In the genomic region with DNA sequence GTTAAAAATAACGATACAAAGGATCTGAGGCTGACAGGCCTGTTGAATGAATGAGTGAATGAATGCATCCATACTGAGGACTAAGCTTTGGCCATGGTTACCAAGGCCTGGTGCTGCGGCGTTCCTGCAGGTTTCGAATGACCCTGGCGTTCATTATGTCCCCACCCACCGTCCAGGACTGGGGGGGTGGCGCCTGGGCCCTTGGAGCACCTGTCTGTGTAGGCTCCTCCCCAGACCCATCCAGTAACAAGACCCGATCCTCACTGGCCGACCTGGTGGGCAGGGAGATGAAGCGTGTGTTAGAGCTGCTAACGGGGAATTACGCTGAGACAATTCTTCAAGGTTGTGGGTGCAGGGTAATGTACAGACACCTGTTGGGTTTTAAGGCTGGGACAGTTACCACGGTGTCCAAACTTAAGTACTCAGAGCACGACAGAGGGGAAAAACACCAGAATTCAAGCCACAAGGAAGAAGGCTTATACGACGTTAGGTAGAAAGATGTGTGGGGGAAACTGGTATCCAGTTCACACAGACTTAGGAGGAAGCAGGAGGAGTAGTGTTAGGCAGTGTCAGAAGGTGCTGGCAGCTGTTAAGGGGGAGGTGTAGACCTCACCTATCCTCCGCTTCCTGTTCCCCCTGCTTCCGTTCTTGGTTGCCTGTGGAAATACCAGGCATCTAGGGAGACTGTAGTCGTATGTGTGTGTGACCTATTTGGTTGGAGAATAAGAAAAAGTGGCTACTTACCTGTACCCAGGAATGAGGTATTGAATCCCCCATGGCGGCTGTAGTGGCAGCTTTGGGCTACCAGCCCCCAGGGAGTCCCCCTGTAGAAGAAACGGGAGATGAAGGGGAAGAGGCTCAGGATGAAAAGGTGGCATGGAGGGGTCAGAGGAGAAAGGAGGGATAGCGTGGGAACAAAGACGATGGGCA, we compare ENCODE assay signal across 8 mouse cellular contexts. TPM values are rescaled to one million over a fixed set of nuclear protein-coding genes. Genes with fewer than 3 reads are reported as not detected.
DNase-seq lines count a peak whose midpoint lies in the region; ATAC-seq and TF ChIP-seq lines count a peak whose summit lies in the region.

No protein-coding gene starts in this region.

- H3K27me3 ChIP-seq in heart, embryonic 11.5 days (ENCODE audit: control insufficient read depth, insufficient read depth, low read length) = no peaks in the 10 kb centered on the region
- H3K27me3 ChIP-seq in G1E (ENCODE audit: insufficient read depth, low read length) = no peaks in the 10 kb centered on the region
- H3K27me3 ChIP-seq in forebrain, embryonic 11.5 days (ENCODE audit: control insufficient read depth, insufficient read depth, low read length) = no peaks in the 10 kb centered on the region
- H3K27me3 ChIP-seq in neural tube, embryonic 13.5 days = no peaks in the 10 kb centered on the region

- H3K4me3 ChIP-seq in heart, embryonic 11.5 days (ENCODE audit: low read depth, low read length) = peak overlapping the region; percentile 77
- H3K4me3 ChIP-seq in G1E (ENCODE audit: low read depth, low read length) = peak overlapping the region; percentile 83
- peak overlapping the region; percentile 72 for H3K4me3 ChIP-seq in forebrain, embryonic 11.5 days (ENCODE audit: low read depth, low read length)
- peak overlapping the region; percentile 64 for H3K4me3 ChIP-seq in neural tube, embryonic 13.5 days
- H3K4me3 ChIP-seq in lung, adult 2 months (replicated peaks; ENCODE audit: extremely low read depth, low read depth, low read length) = no peak overlapping the region

- H3K9me3 ChIP-seq in heart, embryonic 11.5 days (replicated peaks; ENCODE audit: control insufficient read depth, low read length) = no peaks in the 10 kb centered on the region
- H3K9me3 ChIP-seq in G1E (replicated peaks) = no peaks in the 10 kb centered on the region
- H3K9me3 ChIP-seq in forebrain, embryonic 11.5 days (ENCODE audit: control insufficient read depth, low read length) = no peaks in the 10 kb centered on the region
- H3K9me3 ChIP-seq in neural tube, embryonic 13.5 days = no peaks in the 10 kb centered on the region

- H3K27ac ChIP-seq in heart, embryonic 11.5 days (ENCODE audit: low read depth, low read length) = peak overlapping the region; percentile 43
- H3K27ac ChIP-seq in forebrain, embryonic 11.5 days (ENCODE audit: low read depth, low read length) = no peak overlapping the region; the same call in 1 of the 2 replicates
- H3K27ac ChIP-seq in neural tube, embryonic 13.5 days (replicated peaks) = peak overlapping the region; percentile 97

- 0 out of 2 replicates have a peak, but pooled peaks have one; percentile 5 for ATAC-seq in heart, embryonic 11.5 days (replicated peaks; ENCODE audit: insufficient number of reproducible peaks, low FRiP score, low TSS enrichment)
- ATAC-seq in G1E (ENCODE audit: extremely low read depth, insufficient number of reproducible peaks, low FRiP score, poor library complexity, severe bottlenecking) = 0 out of 2 replicates have a peak, but pooled peaks have one; percentile 47
- peak; percentile 51 for ATAC-seq in forebrain, embryonic 11.5 days (replicated peaks; ENCODE audit: low FRiP score)
- peak; percentile 49 for ATAC-seq in neural tube, embryonic 13.5 days (ENCODE audit: low read depth)

- peak overlapping the region; percentile 98 for H3K4me2 ChIP-seq in heart, embryonic 11.5 days
- H3K4me2 ChIP-seq in forebrain, embryonic 11.5 days (ENCODE audit: low read depth, low read length, severe bottlenecking) = peak overlapping the region; percentile 99; the same call in 1 of the 2 replicates
- H3K4me2 ChIP-seq in neural tube, embryonic 13.5 days = peak overlapping the region; percentile 93

- no peak for TF ChIP-seq POLR2A in lung, adult 2 months (IDR thresholded peaks at IDR 0.05; ENCODE audit: borderline replicate concordance, extremely low read depth, low read depth, low read length)

- no peak for TF ChIP-seq CTCF in G1E (IDR thresholded peaks at IDR 0.05; ENCODE audit: low read depth, low read length)
- TF ChIP-seq CTCF in lung, adult 2 months (IDR thresholded peaks at IDR 0.05; ENCODE audit: insufficient read depth, low read length) = no peak

- intact Hi-C loops in heart, postnatal 25 days (cut with DNase I) = no loop called here

- no peak for DNase-seq in heart, postnatal 25 days (ENCODE audit: low spot score)
- peak; percentile 53 for DNase-seq in G1E (ENCODE audit: low spot score)
- DNase-seq in forebrain, embryonic 11.5 days (ENCODE audit: low spot score) = peak; percentile 63
- peak; percentile 37 for DNase-seq in kidney, postnatal 14 days
- DNase-seq in layer of hippocampus, postnatal 36 days = no peak
- no peak for DNase-seq in lung, adult 2 months

- 40% methylated on average over 23 of the region's 23 CpGs for WGBS in heart, embryonic 11.5 days (ENCODE audit: insufficient replicate concordance)
- WGBS in forebrain, embryonic 11.5 days = 43% methylated on average over 23 of the region's 23 CpGs
- WGBS in neural tube, embryonic 13.5 days = 45% methylated on average over 23 of the region's 23 CpGs
- 43% methylated on average over 23 of the region's 23 CpGs for WGBS in lung, adult 2 months

- H3K9ac ChIP-seq in heart, embryonic 11.5 days (ENCODE audit: low read depth, low read length) = peak overlapping the region; percentile 56; the same call in 1 of the 2 replicates
- H3K9ac ChIP-seq in forebrain, embryonic 11.5 days (ENCODE audit: low read length) = peak overlapping the region; percentile 30; the same call in 1 of the 2 replicates
- peak overlapping the region; percentile 85 for H3K9ac ChIP-seq in neural tube, embryonic 13.5 days

- H3K36me3 ChIP-seq in heart, embryonic 11.5 days (ENCODE audit: control insufficient read depth, insufficient read depth, low read length) = peaks cover 11% of the 10 kb centered on the region
- H3K36me3 ChIP-seq in G1E (replicated peaks) = peaks cover 66% of the 10 kb centered on the region
- peaks cover 4% of the 10 kb centered on the region for H3K36me3 ChIP-seq in forebrain, embryonic 11.5 days (ENCODE audit: control insufficient read depth, insufficient read depth, low read length)
- H3K36me3 ChIP-seq in neural tube, embryonic 13.5 days = peaks cover 69% of the 10 kb centered on the region

- H3K4me1 ChIP-seq in heart, embryonic 11.5 days (ENCODE audit: control insufficient read depth, insufficient read depth, low read length) = peaks cover 14% of the 10 kb centered on the region
- H3K4me1 ChIP-seq in G1E (ENCODE audit: insufficient read depth, low read depth, low read length) = peaks cover 58% of the 10 kb centered on the region
- H3K4me1 ChIP-seq in forebrain, embryonic 11.5 days (replicated peaks; ENCODE audit: control insufficient read depth, insufficient read depth, low read length) = peaks cover 3% of the 10 kb centered on the region
- H3K4me1 ChIP-seq in neural tube, embryonic 13.5 days (replicated peaks) = peaks cover 20% of the 10 kb centered on the region
- peaks cover 7% of the 10 kb centered on the region; the same call in 1 of the 2 replicates for H3K4me1 ChIP-seq in lung, adult 2 months (ENCODE audit: control insufficient read depth, insufficient read depth, low read length)

RNA-seq across cellular contexts. Expression of a gene that starts 0.7 kb away (rescaled TPM):
- polyA plus RNA-seq in heart, embryonic 11.5 days (2014; fragmentation: Nextera tagmentation; extraction: Ambion mirVana) = 22.2 and 26.7 TPM in 2 replicates
- total RNA-seq in heart, postnatal 25 days (2021) = 100 to 1,000 TPM; 112 to 116 TPM
- 32.7 and 45.0 TPM in 2 replicates for total RNA-seq in G1E (2014; fragmentation: Nextera tagmentation)
- total RNA-seq in G1E (2017) = 3.1 and 3.3 TPM in 2 replicates
- polyA plus RNA-seq in G1E (2012) = 163 and 185 TPM in 2 replicates
- polyA plus RNA-seq in forebrain, embryonic 11.5 days (2014; fragmentation: Nextera tagmentation; extraction: Ambion mirVana) = 26.9 and 29.9 TPM in 2 replicates
- polyA plus RNA-seq in neural tube, embryonic 13.5 days (2015; fragmentation: Nextera tagmentation; extraction: Ambion mirVana) = 45.1 and 50.5 TPM in 2 replicates
- total RNA-seq in layer of hippocampus, postnatal 36 days (2021) = 10 to 100 TPM; 56.3 to 57.9 TPM
- polyA plus RNA-seq in lung, adult 2 months (2012; rRNA removed) = 36.1 and 38.1 TPM in 2 replicates

RNA-seq across cellular contexts. Expression of a gene that starts 12.0 kb away (rescaled TPM):
- polyA plus RNA-seq in heart, embryonic 11.5 days (2014; fragmentation: Nextera tagmentation; extraction: Ambion mirVana) = 64.0 and 65.4 TPM in 2 replicates
- 1 to 10 TPM; 7.7 TPM for total RNA-seq in heart, postnatal 25 days (2021)
- total RNA-seq in G1E (2014; fragmentation: Nextera tagmentation) (18.1 and 18.3 TPM in 2 replicates), G1E (2017) (7.3 and 10.5 TPM in 2 replicates)
- 16.3 and 17.3 TPM in 2 replicates for polyA plus RNA-seq in G1E (2012)
- polyA plus RNA-seq in forebrain, embryonic 11.5 days (2014; fragmentation: Nextera tagmentation; extraction: Ambion mirVana) = 213 and 224 TPM in 2 replicates
- 357 and 369 TPM in 2 replicates for polyA plus RNA-seq in neural tube, embryonic 13.5 days (2015; fragmentation: Nextera tagmentation; extraction: Ambion mirVana)
- total RNA-seq in layer of hippocampus, postnatal 36 days (2021) = 10 to 100 TPM; 60.6 to 61.7 TPM
- polyA plus RNA-seq in lung, adult 2 months (2012; rRNA removed) = 49.4 and 57.7 TPM in 2 replicates

RNA-seq across cellular contexts. Expression of a gene that starts 18.3 kb away (rescaled TPM):
- 77.7 and 83.9 TPM in 2 replicates for polyA plus RNA-seq in heart, embryonic 11.5 days (2014; fragmentation: Nextera tagmentation; extraction: Ambion mirVana)
- total RNA-seq in heart, postnatal 25 days (2021) = 10 to 100 TPM; 51.7 to 55.3 TPM
- 107 and 118 TPM in 2 replicates for total RNA-seq in G1E (2014; fragmentation: Nextera tagmentation)
- 103 and 127 TPM in 2 replicates for total RNA-seq in G1E (2017)
- 7.8 and 8.9 TPM in 2 replicates for polyA plus RNA-seq in G1E (2012)
- polyA plus RNA-seq in forebrain, embryonic 11.5 days (2014; fragmentation: Nextera tagmentation; extraction: Ambion mirVana) = 66.1 and 66.8 TPM in 2 replicates
- 56.1 and 62.7 TPM in 2 replicates for polyA plus RNA-seq in neural tube, embryonic 13.5 days (2015; fragmentation: Nextera tagmentation; extraction: Ambion mirVana)
- 10 to 100 TPM; 37.0 to 39.3 TPM for total RNA-seq in layer of hippocampus, postnatal 36 days (2021)
- 30.4 and 43.8 TPM in 2 replicates for polyA plus RNA-seq in lung, adult 2 months (2012; rRNA removed)

RNA-seq across cellular contexts. Expression of a gene that starts 18.3 kb away (rescaled TPM):
- 23.8 and 25.9 TPM in 2 replicates for polyA plus RNA-seq in heart, embryonic 11.5 days (2014; fragmentation: Nextera tagmentation; extraction: Ambion mirVana)
- total RNA-seq in heart, postnatal 25 days (2021) = 10 to 100 TPM; 19.2 to 20.1 TPM
- total RNA-seq in G1E (2014; fragmentation: Nextera tagmentation) (48.8 and 56.3 TPM in 2 replicates), G1E (2017) (76.8 and 81.1 TPM in 2 replicates)
- 73.6 and 77.5 TPM in 2 replicates for polyA plus RNA-seq in G1E (2012)
- polyA plus RNA-seq in forebrain, embryonic 11.5 days (2014; fragmentation: Nextera tagmentation; extraction: Ambion mirVana) = 50.3 and 52.9 TPM in 2 replicates
- polyA plus RNA-seq in neural tube, embryonic 13.5 days (2015; fragmentation: Nextera tagmentation; extraction: Ambion mirVana) = 31.0 and 39.6 TPM in 2 replicates
- total RNA-seq in layer of hippocampus, postnatal 36 days (2021) = 10 to 100 TPM; 32.0 to 37.4 TPM
- polyA plus RNA-seq in lung, adult 2 months (2012; rRNA removed) = 62.8 and 70.1 TPM in 2 replicates

RNA-seq across cellular contexts. Expression of a gene that starts 18.3 kb away (rescaled TPM):
- polyA plus RNA-seq in heart, embryonic 11.5 days (2014; fragmentation: Nextera tagmentation; extraction: Ambion mirVana) = 26.9 and 27.2 TPM in 2 replicates
- 10 to 100 TPM; 30.4 to 34.5 TPM for total RNA-seq in heart, postnatal 25 days (2021)
- total RNA-seq in G1E (2014; fragmentation: Nextera tagmentation) = 85.7 and 93.8 TPM in 2 replicates
- total RNA-seq in G1E (2017) = 64.7 and 77.3 TPM in 2 replicates
- 30.9 and 33.0 TPM in 2 replicates for polyA plus RNA-seq in G1E (2012)
- 52.6 and 59.3 TPM in 2 replicates for polyA plus RNA-seq in forebrain, embryonic 11.5 days (2014; fragmentation: Nextera tagmentation; extraction: Ambion mirVana)
- polyA plus RNA-seq in neural tube, embryonic 13.5 days (2015; fragmentation: Nextera tagmentation; extraction: Ambion mirVana) = 44.6 and 45.9 TPM in 2 replicates
- 10 to 100 TPM; 78.6 to 82.8 TPM for total RNA-seq in layer of hippocampus, postnatal 36 days (2021)
- polyA plus RNA-seq in lung, adult 2 months (2012; rRNA removed) = 27.4 and 28.6 TPM in 2 replicates

Comparison
In these comparisons a context has a peak if more than half of its experiments do, and no peak if none do; other contexts are left out.
1. H3K9ac ChIP-seq: peak in every context shown above with its lines; median percentile 85 in neural tube, embryonic 13.5 days; 56 in heart, embryonic 11.5 days; 30 in forebrain, embryonic 11.5 days.
2. DNase-seq: peak in G1E (single experiment), forebrain, embryonic 11.5 days (single experiment) and kidney, postnatal 14 days (single experiment); none in heart, postnatal 25 days (single experiment), layer of hippocampus, postnatal 36 days (0 of 2) and lung, adult 2 months (single experiment).
3. Peak in every context shown above with its lines, with median percentiles within 50 percentile points of each other: ATAC-seq and H3K4me2 ChIP-seq.